Mouse (Mus musculus) limb, embryonic 11.5 days (tissue): ENCODE data around the gene Zbtb45. TPM values are rescaled to one million over a fixed set of nuclear protein-coding genes. Genes with fewer than 3 reads are reported as not detected.

ENCODE experiments used
- ATAC-seq: fragments of 200-750 bp; cut with Nextera tagmentation; 2 replicates; pipeline ENCODE4 v1.8.0; 2017; ENCODE audit warnings: low read depth; ENCODE audit not compliant: insufficient number of reproducible peaks, low FRiP score, low TSS enrichment
- DNase-seq: peaks from one replicate; pipeline ENCODE4 v3.0.0-alpha.2; 2015; ENCODE audit warnings: low spot score
- H3K27ac ChIP-seq: fragments of 300-500 bp; sonication (generic); replicated peaks from 2 replicates; pipeline ENCODE4 v1.5.1; 2014; ENCODE audit warnings: low read depth, mild to moderate bottlenecking, low read length
- H3K27me3 ChIP-seq: fragments of 300-500 bp; sonication (generic); 2 replicates; pipeline ENCODE4 v1.6.1; 2014; ENCODE audit warnings: mild to moderate bottlenecking, low read length, mixed read lengths; ENCODE audit not compliant: control insufficient read depth, insufficient read depth
- H3K36me3 ChIP-seq: fragments of 300-500 bp; sonication (generic); 2 replicates; pipeline ENCODE4 v1.6.1; 2014; ENCODE audit warnings: mild to moderate bottlenecking, low read length, moderate library complexity, mixed read lengths; ENCODE audit not compliant: control insufficient read depth, insufficient read depth
- H3K4me1 ChIP-seq: fragments of 300-500 bp; sonication (generic); 2 replicates; pipeline ENCODE4 v1.6.1; 2014; ENCODE audit warnings: low read length, mixed read lengths; ENCODE audit not compliant: control insufficient read depth, insufficient read depth
- H3K4me2 ChIP-seq: fragments of 300-500 bp; sonication (generic); 2 replicates; pipeline ENCODE4 v1.6.1; 2014; ENCODE audit warnings: low read depth, mild to moderate bottlenecking, moderate library complexity; ENCODE audit not compliant: severe bottlenecking
- H3K4me3 ChIP-seq: fragments of 300-500 bp; sonication (generic); 2 replicates; pipeline ENCODE4 v1.5.1; 2014; ENCODE audit warnings: low read depth, low read length
- H3K9ac ChIP-seq: fragments of 300-500 bp; sonication (generic); 2 replicates; pipeline ENCODE4 v1.6.1; 2014; ENCODE audit warnings: mild to moderate bottlenecking, low read length
- H3K9me3 ChIP-seq: fragments of 300-500 bp; sonication (generic); 2 replicates; pipeline ENCODE4 v1.6.1; 2016; ENCODE audit warnings: low read length; ENCODE audit not compliant: control insufficient read depth
- WGBS: fragments of 180-500 bp; shearing (Covaris S2); extraction: QIAGEN DNeasy Blood & Tissue Kit; methylation state at CpG from one replicate; pipeline ENCODE4 v1.1.7; 2014; 5-methylcytosine and 5-hydroxymethylcytosine counted together
- polyA plus RNA-seq: library from polyadenylated mRNA; unstranded; fragments of >200 nt; fragmentation: Nextera tagmentation; extraction: Ambion mirVana; gene quantifications from 2 replicates; pipeline ENCODE4 v1.2.1, GENCODE M21; 2014

Zbtb45 gene
- polyA plus RNA-seq, 1 experiment from 2014 or later = 31.5 TPM

- H3K4me2 ChIP-seq = peak overlapping the region; percentile 69
- peak overlapping the region; percentile 81 for H3K9ac ChIP-seq
- peaks cover 9% of the 10 kb centered on the region; the same call in 1 of the 2 replicates for H3K4me1 ChIP-seq
- H3K9me3 ChIP-seq = no peaks in the 10 kb centered on the region
- ATAC-seq (peak; percentile 87), DNase-seq (peak; percentile 97)
- peak overlapping the region; percentile 61 for H3K4me3 ChIP-seq
- peak overlapping the region; percentile 95 for H3K27ac ChIP-seq
- peaks cover 5% of the 10 kb centered on the region; the same call in 1 of the 2 replicates for H3K36me3 ChIP-seq
- H3K27me3 ChIP-seq = peaks cover 6% of the 10 kb centered on the region
- under 1% methylated on average over 42 of the region's 42 CpGs for WGBS
These were observed 460 bp downstream of the Zbtb45 start for GRCm38 (mm10) chr7:13009143-13010004.

DNA sequence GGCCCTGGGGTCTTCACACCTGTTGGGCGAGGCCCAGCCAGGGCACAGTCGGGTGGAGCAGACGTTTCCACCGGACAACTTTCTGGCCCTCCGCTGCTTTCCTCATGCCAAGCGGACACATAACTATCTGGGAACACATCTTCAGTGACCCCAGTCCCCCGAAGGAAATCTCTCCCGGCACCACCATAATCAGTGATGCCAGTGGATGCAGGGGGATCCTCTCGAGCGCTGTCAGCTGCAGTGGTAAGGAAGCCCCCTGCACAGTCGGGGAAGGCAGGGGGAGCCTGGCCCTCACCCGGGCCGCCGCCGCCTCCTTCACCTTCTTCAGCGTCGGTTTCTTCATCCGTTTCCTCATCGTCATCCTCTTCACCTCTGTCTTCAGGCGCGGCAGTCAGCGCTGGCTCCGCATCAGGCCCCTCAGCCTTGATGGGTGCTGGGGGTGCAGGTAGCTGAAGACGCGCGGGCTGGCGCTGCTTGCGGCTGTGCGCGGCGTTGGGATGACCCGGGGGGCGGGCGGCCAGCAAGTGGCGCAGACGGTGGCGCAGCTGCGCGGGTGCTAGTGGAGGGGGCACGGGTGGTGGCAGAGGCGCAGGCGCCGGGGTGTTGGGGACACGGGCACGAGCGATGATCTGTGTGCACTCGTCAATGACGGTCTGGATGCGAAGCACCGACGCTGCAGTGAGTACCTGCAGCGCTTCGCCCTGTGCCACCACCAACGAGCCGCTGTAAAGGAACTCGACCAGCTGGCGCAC lies 2.3 kb downstream of the Zbtb45 start:
- Histone ChIP-seq H3K36me3 (peaks cover 5% of the 10 kb centered on the region), H3K9me3 (no peaks in the 10 kb centered on the region), H3K9ac (peak overlapping the region; percentile 17), H3K27ac (no peak overlapping the region), H3K4me3 (no peak overlapping the region), H3K27me3 (peaks cover 6% of the 10 kb centered on the region), H3K4me2 (peak overlapping the region; percentile 22; the same call in 1 of the 2 replicates), H3K4me1 (peaks cover 9% of the 10 kb centered on the region; the same call in 1 of the 2 replicates)
- ATAC-seq = no peak
- 31% methylated on average over 57 of the region's 57 CpGs for WGBS
- no peak for DNase-seq

GRCm38 (mm10) chr7:13006531-13006930 lies 3.3 kb downstream of the Zbtb45 start:
- Histone ChIP-seq H3K27ac (no peak overlapping the region), H3K27me3 (peaks cover 6% of the 10 kb centered on the region), H3K36me3 (peaks cover 5% of the 10 kb centered on the region), H3K4me1 (peaks cover 9% of the 10 kb centered on the region; the same call in 1 of the 2 replicates), H3K9ac (no peak overlapping the region), H3K4me3 (no peak overlapping the region), H3K4me2 (no peak overlapping the region), H3K9me3 (no peaks in the 10 kb centered on the region)
- 83% methylated on average over 10 of the region's 10 CpGs for WGBS
- ATAC-seq (no peak), DNase-seq (no peak)

GRCm38 (mm10) chr7:13006011-13006410 lies 3.8 kb downstream of the Zbtb45 start:
- no peak for DNase-seq
- Histone ChIP-seq H3K4me3 (no peak overlapping the region), H3K27ac (no peak overlapping the region), H3K27me3 (peaks cover 6% of the 10 kb centered on the region), H3K9ac (no peak overlapping the region), H3K4me2 (no peak overlapping the region), H3K36me3 (peaks cover 5% of the 10 kb centered on the region), H3K4me1 (peaks cover 9% of the 10 kb centered on the region; the same call in 1 of the 2 replicates), H3K9me3 (no peaks in the 10 kb centered on the region)
- 88% methylated on average over 17 of the region's 17 CpGs for WGBS
- ATAC-seq = no peak

GRCm38 (mm10) chr7:13003380-13003779 lies 6.5 kb downstream of the Zbtb45 start:
- no peak overlapping the region for H3K27ac ChIP-seq
- no peak for DNase-seq
- no peak for ATAC-seq
- peaks cover 6% of the 10 kb centered on the region for H3K27me3 ChIP-seq
- WGBS = 75% methylated on average over 5 of the region's 5 CpGs
- H3K4me1 ChIP-seq = peaks cover 6% of the 10 kb centered on the region; the same call in 1 of the 2 replicates
- H3K9ac ChIP-seq = no peak overlapping the region
- peaks cover 5% of the 10 kb centered on the region for H3K36me3 ChIP-seq
- H3K4me2 ChIP-seq = no peak overlapping the region
- H3K9me3 ChIP-seq = no peaks in the 10 kb centered on the region
- no peak overlapping the region for H3K4me3 ChIP-seq

GRCm38 (mm10) chr7:13001584-13001983 lies 8.2 kb downstream of the Zbtb45 start:
- Histone ChIP-seq H3K4me2 (no peak overlapping the region), H3K9ac (no peak overlapping the region), H3K27ac (no peak overlapping the region), H3K9me3 (no peaks in the 10 kb centered on the region), H3K27me3 (no peaks in the 10 kb centered on the region), H3K36me3 (no peaks in the 10 kb centered on the region; the same call in none of the 2 replicates), H3K4me1 (no peaks in the 10 kb centered on the region), H3K4me3 (no peak overlapping the region)
- ATAC-seq (no peak), DNase-seq (no peak)
- 85% methylated on average over 1 of the region's 1 CpGs for WGBS

- Histone ChIP-seq H3K4me3 (no peak within 1 kb of the TSS), H3K9ac (no peak within 1 kb of the TSS), H3K9me3 (no peaks in the 10 kb centered on the region), H3K4me1 (no peaks in the 10 kb centered on the region), H3K27me3 (no peaks in the 10 kb centered on the region), H3K36me3 (no peaks in the 10 kb centered on the region; the same call in 1 of the 2 replicates), H3K27ac (no peak within 1 kb of the TSS), H3K4me2 (no peak within 1 kb of the TSS)
- DNase-seq (no peak), ATAC-seq (no peak)
- WGBS = 85% methylated on average over 3 of the region's 3 CpGs
These were observed 11.0 kb downstream of the Zbtb45 start, which contains the start of gene Trim28 for GRCm38 (mm10) chr7:12998851-12999250. TSS of gene Trim28 (plus strand) at chr7:12999114.

- no peak for ATAC-seq
These were observed 11.8 kb downstream of the Zbtb45 start, which contains the start of gene Slc27a5 for GRCm38 (mm10) chr7:12998053-12998452. TSS of gene Slc27a5 (minus strand) at chr7:12998192.

More at GRCm38 (mm10) chr7:12998053-12998452, 11.8 kb downstream of the Zbtb45 start, which contains the start of gene Slc27a5:
- no peak for DNase-seq
- Histone ChIP-seq H3K9ac (no peak within 1 kb of the TSS), H3K4me2 (no peak within 1 kb of the TSS), H3K27ac (no peak within 1 kb of the TSS), H3K4me1 (no peaks in the 10 kb centered on the region), H3K36me3 (no peaks in the 10 kb centered on the region), H3K4me3 (no peak within 1 kb of the TSS), H3K27me3 (no peaks in the 10 kb centered on the region), H3K9me3 (no peaks in the 10 kb centered on the region)
- WGBS = 86% methylated on average over 5 of the region's 5 CpGs
